Mouse (Mus musculus) adrenal gland, postnatal 4 days (tissue): ENCODE measurements around the gene Cyld. TPM values are rescaled to one million over a fixed set of nuclear protein-coding genes. Genes with fewer than 3 reads are reported as not detected.
"Not testable (repeated sequence)": the region's sequence is repeated elsewhere in the genome, so short reads cannot be mapped to it uniquely, and the experiment has no call there.

Experiments
- DNase-seq, 2 experiments: peaks; one replicate each; pipeline ENCODE4 v3.0.0; 2021 to 2022; ENCODE audit warnings: low spot score in 2 of 2, mixed read lengths in 2 of 2
- long read RNA-seq, 2 experiments: library from polyadenylated mRNA; stranded (forward); transcript quantifications; one replicate each; pipeline ENCODE4 v2.0.0; 2021
- total RNA-seq, 2 experiments: library from RNA; stranded (reverse); gene quantifications; 2 replicates each; pipeline ENCODE4 v1.2.3; 2021

Cyld gene
- 10 to 100 TPM; 39.1 to 44.7 TPM for total RNA-seq
- long read RNA-seq, experiment 1, full-length matches to known transcripts = 5 of 13 reads
- long read RNA-seq, experiment 1, partial matches to known transcripts = 1 of 13 reads
- long read RNA-seq, experiment 1, other reads (novel, unspliced or antisense) = 7 of 13 reads
- long read RNA-seq, experiment 2, full-length matches to known transcripts = 14 of 43 reads
- long read RNA-seq, experiment 2, partial matches to known transcripts = 5 of 43 reads
- long read RNA-seq, experiment 2, other reads (novel, unspliced or antisense) = 24 of 43 reads

GRCm38 (mm10) chr8:88696721-88697641 lies at the start of gene Cyld:
Cyld (plus strand) TSS chr8:88697028.
- peak; percentile 90 to 94 for DNase-seq

GRCm38 (mm10) chr8:88648322-88648721 lies 48.5 kb upstream of the Cyld start:
- no peak for DNase-seq

DNA sequence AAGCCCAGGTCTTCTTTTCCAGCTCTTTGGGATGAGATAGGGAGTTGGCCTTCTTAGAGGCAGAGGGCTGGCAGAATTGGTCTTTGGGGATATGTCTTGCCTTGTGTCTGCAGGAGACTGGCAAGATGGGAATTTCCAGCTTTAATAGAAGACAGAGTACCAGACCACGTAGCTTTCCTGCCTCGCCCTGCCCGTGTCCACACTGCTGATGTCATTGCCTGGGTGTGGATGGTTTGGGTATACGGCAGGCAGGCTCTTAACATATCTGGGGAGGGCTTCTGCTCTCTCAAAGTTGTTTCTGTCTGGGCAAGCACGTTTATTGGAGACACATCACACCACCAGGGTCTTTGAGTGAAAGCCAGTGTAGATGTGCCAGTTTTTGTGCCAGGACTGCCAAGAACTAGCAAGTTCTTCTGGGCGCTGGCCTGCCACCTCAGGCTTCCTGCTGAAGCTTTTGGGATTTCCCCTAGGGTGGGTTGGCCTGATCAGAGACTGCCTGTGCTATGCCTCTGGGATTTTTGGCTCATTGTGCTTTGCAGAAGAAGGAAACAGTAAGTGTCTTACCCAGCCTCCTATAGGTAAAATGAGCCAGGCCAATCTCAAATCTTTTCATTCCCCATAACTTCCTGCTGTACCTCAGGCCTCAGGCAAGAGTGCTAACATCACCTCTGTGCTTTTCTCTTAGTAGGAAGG lies 46.7 kb upstream of the Cyld start:
- DNase-seq = no peak

DNA sequence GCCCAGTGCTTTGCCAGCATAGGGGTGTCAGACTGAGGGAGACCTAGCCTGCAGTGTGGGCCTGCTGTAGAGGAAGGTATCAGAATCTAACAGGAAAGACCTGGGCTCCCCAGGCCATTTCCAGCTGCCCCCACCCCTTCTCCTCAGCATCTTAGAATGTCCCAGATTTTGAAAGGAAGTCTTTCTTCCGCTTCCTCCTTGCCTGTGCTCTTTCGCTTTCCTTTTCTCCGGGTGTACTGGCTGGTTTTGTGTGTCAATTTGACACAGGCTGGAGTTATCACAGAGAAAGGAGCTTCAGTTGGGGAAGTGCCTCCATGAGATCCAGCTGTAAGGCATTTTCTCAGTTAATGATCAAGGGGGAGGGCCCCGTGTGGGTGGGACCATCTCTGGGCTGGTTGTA lies 45.7 kb upstream of the Cyld start:
- DNase-seq = not testable (repeated sequence)

DNA sequence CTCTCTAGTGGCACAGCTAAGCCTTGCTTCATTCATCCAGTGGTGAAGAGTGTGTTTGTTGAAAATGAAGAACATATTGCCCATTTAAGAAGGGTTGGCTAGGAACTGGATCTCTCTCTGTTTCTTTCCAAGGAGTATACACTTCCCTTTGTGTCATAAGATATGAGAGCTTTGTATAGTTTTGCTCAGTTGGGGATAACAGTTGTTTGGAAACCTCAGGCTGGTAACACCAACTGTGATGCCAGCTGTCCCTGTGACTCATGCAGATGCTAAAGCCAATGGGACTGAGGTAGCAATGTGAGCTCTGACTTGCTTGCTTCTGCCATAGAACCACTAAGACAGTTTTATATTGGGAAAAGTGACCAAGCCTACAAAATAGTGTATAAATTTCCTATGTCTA lies 41.5 kb upstream of the Cyld start:
- no peak for DNase-seq

DNA sequence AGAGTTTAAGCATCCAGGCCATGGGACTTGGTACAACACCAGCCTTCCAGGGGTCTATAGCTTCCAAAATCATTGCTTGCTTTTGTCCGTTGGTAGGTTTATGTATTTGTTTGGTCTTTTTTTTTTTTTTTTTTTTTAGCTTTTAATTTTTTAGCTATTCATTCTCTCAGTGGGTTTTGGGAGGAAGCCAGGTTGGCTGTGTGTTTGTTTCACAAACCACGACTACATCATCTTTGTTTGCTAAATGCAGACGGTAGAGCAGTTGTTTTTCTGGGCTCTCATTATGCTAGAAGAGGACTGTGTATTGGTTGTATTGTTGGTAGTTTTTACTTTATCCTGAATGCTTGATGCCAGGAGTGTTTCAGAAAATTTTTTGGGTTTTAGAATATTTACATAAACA lies 37.0 kb upstream of the Cyld start:
- no peak for DNase-seq

DNA sequence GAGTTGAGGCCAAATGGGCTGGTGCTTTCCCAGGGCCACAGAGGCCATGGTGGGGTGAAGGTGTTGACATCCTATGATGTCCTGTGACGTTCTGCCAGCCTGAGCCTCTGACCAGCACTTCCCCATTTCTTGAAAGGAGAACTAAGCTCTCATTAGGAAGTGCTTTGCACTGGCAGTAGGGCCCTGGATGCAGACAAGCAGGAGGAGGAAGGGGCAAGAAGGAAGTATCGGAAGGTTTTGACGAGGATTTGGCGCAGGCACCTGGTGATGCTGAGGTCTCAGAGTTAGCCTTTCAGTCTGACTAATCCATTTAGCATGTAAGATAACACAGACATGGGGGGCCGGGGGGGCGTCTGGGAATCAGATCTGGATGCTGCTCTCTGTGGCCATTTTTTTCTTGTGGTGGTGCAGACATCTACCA lies 34.4 kb upstream of the Cyld start:
- no peak for DNase-seq

GRCm38 (mm10) chr8:88664121-88664520 lies 32.7 kb upstream of the Cyld start:
- no peak for DNase-seq

DNA sequence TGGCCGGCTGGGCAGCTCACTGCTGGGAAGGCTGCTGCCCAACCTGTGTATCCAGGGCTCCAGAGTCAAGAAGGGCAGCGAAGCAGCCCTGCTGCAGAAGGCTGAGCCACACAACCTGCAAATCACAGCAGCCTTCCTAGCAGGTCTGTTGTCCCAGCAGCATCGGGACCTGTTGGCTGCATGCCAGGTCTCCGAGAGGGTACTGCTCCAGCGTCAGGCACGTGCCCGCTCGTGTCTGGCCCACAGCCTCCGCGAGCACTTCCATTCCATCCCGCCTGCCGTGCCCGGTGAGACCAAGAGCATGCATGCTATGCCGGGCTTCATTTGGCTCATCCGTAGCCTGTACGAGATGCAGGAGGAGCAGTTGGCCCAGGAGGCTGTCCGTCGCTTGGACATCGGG lies 31.9 kb upstream of the Cyld start:
- no peak for DNase-seq

- DNase-seq = no peak
These were observed 30.4 kb upstream of the Cyld start for GRCm38 (mm10) chr8:88666435-88666834.

DNA sequence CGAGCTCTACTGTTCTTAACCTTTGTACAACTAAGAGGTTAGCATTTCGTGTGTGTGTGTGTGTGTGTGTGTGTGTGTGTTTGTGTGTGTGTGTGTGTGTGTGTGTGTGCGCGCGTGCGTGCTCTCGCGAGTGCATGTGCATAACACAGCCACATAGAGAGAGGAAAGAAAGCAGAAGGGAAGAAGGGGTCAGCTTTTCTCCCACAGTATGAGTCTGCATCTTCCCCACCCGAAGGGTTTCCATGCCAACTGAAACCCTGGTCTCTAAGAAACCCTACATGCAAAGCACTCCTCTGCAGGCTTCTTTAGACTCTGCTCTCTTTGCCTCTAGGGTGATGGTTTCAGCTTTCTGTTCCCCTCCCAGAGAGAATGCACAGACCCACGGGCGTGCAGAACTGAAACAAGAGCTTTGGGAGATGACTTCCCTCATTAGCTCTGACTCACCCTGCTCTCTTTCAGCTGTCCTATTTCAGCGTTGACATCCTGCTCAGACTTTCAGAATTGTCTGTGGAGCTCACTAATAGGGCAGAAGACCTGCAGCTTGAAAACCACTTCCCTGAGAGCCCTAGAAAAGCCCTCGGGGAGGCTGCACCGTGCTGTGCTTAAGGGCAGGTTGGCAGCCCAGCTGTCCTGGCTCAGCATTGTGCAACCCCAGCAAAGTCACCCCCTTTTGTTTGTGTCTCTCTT lies 28.3 kb upstream of the Cyld start:
- no peak for DNase-seq

DNA sequence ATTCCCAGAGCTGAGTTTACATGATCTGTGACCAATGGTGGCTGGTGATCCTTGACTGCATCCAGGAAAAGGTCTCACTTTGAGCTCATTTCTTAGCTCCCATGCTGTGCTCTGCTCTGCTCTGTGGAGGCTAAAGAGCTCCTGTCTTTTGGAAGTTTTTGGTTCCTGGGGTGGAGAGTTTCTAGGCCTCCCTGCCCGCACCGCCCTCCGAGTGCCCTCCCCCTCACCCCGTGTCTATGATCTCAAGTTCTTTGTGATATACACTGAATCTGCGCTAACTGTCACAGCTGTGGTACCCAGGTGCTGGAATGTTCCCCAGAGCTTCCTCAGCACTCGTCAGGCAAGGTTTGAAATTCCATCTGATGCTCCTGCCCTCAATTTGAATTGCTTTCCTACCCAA lies 26.0 kb upstream of the Cyld start:
- no peak for DNase-seq

GRCm38 (mm10) chr8:88671575-88671974 lies 25.3 kb upstream of the Cyld start:
- no peak for DNase-seq

GRCm38 (mm10) chr8:88673859-88674258 lies 23.0 kb upstream of the Cyld start:
- no peak for DNase-seq

GRCm38 (mm10) chr8:88675372-88676165 lies 21.3 kb upstream of the Cyld start:
- DNase-seq = no peak

- DNase-seq = no peak
These were observed 19.8 kb upstream of the Cyld start for GRCm38 (mm10) chr8:88677071-88677470.

- no peak for DNase-seq
These were observed 16.3 kb upstream of the Cyld start for GRCm38 (mm10) chr8:88680566-88680965.

GRCm38 (mm10) chr8:88681046-88681445 lies 15.8 kb upstream of the Cyld start:
- DNase-seq = no peak

GRCm38 (mm10) chr8:88683656-88684289 lies 13.1 kb upstream of the Cyld start:
- peak in 1 of 2 experiments; percentile 1 for DNase-seq
